Mouse (Mus musculus) hindbrain, embryonic 16.5 days (tissue): ENCODE measurements around the gene H2-Eb1. TPM values are rescaled to one million over a fixed set of nuclear protein-coding genes. Genes with fewer than 3 reads are reported as not detected.

Experiments used
- ATAC-seq: fragments of 200-750 bp; cut with Nextera tagmentation; 2 replicates; pipeline ENCODE4 v1.8.0; 2017; ENCODE audit warnings: moderate TSS enrichment, moderate library complexity
- H3K27ac ChIP-seq: fragments of 300-500 bp; sonication (generic); 2 replicates; pipeline ENCODE4 v1.5.1; 2014; ENCODE audit warnings: low read depth, mild to moderate bottlenecking, control low read depth, low read length, moderate library complexity
- H3K27me3 ChIP-seq: fragments of 300-500 bp; sonication (generic); replicated peaks from 2 replicates; pipeline ENCODE4 v1.6.1; 2014; ENCODE audit warnings: low read length; ENCODE audit not compliant: control insufficient read depth, insufficient read depth
- H3K36me3 ChIP-seq: fragments of 300-500 bp; sonication (generic); 2 replicates; pipeline ENCODE4 v1.6.1; 2014; ENCODE audit warnings: mild to moderate bottlenecking, low read length, moderate library complexity, mixed read lengths; ENCODE audit not compliant: control insufficient read depth, insufficient read depth
- H3K4me1 ChIP-seq: fragments of 300-500 bp; sonication (generic); 2 replicates; pipeline ENCODE4 v1.6.1; 2014; ENCODE audit warnings: low read depth, low read length; ENCODE audit not compliant: control insufficient read depth, insufficient read depth
- H3K4me2 ChIP-seq: fragments of 300-500 bp; sonication (generic); 2 replicates; pipeline ENCODE4 v1.6.1; 2014; ENCODE audit warnings: mild to moderate bottlenecking, low read length, control low read depth, moderate library complexity
- H3K4me3 ChIP-seq: fragments of 300-500 bp; sonication (generic); 2 replicates; pipeline ENCODE4 v1.5.1; 2014; ENCODE audit warnings: mild to moderate bottlenecking, low read length, control low read depth, moderate library complexity
- H3K9ac ChIP-seq: fragments of 300-500 bp; sonication (generic); 2 replicates; pipeline ENCODE4 v1.6.1; 2014; ENCODE audit warnings: low read depth, mild to moderate bottlenecking, control low read depth, low read length, moderate library complexity
- H3K9me3 ChIP-seq: fragments of 300-500 bp; sonication (generic); 2 replicates; pipeline ENCODE4 v1.6.1; 2014; ENCODE audit warnings: mild to moderate bottlenecking, low read length, moderate library complexity; ENCODE audit not compliant: control insufficient read depth
- WGBS: fragments of 180-500 bp; shearing (Covaris S2); extraction: QIAGEN DNeasy Blood & Tissue Kit; methylation state at CpG from one replicate; pipeline ENCODE4 v1.1.7; 2014; 5-methylcytosine and 5-hydroxymethylcytosine counted together
- polyA plus RNA-seq: library from polyadenylated mRNA; unstranded; fragments of >200 nt; fragmentation: Nextera tagmentation; extraction: Ambion mirVana; gene quantifications from 2 replicates; pipeline ENCODE4 v1.2.1, GENCODE M21; 2015

The H2-Eb1 gene
- polyA plus RNA-seq, 1 experiment from 2014 or later = 3.5 TPM

DNA sequence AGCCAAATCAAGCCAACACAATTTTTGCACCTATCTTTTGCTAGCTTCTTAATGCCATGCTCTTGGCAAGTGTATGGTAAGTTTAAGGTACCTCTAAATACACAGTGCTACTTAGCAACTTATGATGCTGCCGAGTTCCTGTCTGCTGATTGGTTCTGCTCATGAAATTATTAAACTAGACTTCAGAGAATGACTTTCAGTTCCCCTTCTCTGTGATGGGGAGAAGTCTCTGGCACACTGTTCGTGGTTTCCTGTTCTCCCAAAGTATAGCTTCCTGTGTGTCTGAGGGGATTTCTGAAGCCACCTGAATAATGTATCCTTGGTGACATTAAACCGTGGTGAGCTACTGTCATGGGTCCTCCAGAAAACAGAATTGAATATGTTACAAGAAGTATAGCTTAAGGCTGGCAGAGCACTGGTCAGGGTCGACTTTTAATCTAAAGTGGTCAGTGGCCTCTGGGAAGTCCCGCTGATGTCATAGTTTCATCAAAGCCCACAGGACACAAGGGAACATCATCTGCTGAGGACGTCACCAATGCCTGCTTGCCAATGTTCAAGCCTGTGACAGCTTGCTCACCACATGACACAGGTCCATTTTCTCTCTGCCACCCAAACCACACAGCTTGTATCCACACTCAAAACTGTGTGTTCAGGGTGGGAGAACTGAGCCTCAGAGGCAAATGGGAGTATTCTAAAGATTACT is 42.1 kb downstream of the H2-Eb1 start:
- no peak for ATAC-seq
- WGBS = 71% methylated on average over 6 of the region's 6 CpGs
- H3K27ac ChIP-seq = no peak overlapping the region

GRCm38 (mm10) chr17:34349429-34349828 is 43.8 kb downstream of the H2-Eb1 start:
- Histone ChIP-seq H3K27me3 (no peaks in the 10 kb centered on the region), H3K4me1 (no peaks in the 10 kb centered on the region), H3K27ac (no peak overlapping the region), H3K9me3 (no peaks in the 10 kb centered on the region), H3K36me3 (no peaks in the 10 kb centered on the region), H3K4me2 (no peak overlapping the region), H3K4me3 (no peak overlapping the region), H3K9ac (no peak overlapping the region)
- 5% methylated on average over 4 of the region's 4 CpGs for WGBS
- ATAC-seq = no peak

More for the DNA sequence above, 42.1 kb downstream of the H2-Eb1 start:
- Histone ChIP-seq H3K4me3 (no peak overlapping the region), H3K9me3 (no peaks in the 10 kb centered on the region), H3K9ac (no peak overlapping the region), H3K4me1 (no peaks in the 10 kb centered on the region), H3K27me3 (no peaks in the 10 kb centered on the region), H3K36me3 (no peaks in the 10 kb centered on the region), H3K4me2 (no peak overlapping the region)

DNA sequence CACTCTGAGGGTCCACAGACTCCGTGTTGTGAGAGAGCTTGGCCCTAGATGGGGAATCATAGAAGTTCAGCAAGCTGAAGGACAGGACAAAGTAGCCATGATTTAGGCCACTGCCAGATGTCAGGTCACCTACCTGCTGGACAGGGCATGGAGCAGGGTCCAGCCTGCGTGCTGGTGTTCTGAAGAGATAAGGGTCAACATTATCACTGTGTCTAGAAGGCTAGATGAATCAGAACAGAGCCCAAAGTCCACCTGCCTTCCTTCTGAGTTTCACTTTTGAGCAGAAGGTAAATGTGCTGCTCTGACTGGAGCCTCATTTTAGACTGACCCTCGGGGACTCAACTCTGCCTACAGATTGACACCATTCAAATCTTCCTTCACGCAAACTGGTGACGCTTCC is 48.9 kb downstream of the H2-Eb1 start, which contains the start of gene Btnl2:
Gene Btnl2, plus strand, starts transcription at position 284 of the 400 bp plus-strand sequence.
- Histone ChIP-seq H3K4me1 (no peaks in the 10 kb centered on the region), H3K9me3 (no peaks in the 10 kb centered on the region), H3K27me3 (no peaks in the 10 kb centered on the region), H3K4me2 (no peak within 1 kb of the TSS), H3K4me3 (no peak within 1 kb of the TSS), H3K9ac (no peak within 1 kb of the TSS), H3K27ac (no peak within 1 kb of the TSS), H3K36me3 (no peaks in the 10 kb centered on the region)
- ATAC-seq = no peak
- WGBS = 90% methylated on average over 5 of the region's 5 CpGs

DNA sequence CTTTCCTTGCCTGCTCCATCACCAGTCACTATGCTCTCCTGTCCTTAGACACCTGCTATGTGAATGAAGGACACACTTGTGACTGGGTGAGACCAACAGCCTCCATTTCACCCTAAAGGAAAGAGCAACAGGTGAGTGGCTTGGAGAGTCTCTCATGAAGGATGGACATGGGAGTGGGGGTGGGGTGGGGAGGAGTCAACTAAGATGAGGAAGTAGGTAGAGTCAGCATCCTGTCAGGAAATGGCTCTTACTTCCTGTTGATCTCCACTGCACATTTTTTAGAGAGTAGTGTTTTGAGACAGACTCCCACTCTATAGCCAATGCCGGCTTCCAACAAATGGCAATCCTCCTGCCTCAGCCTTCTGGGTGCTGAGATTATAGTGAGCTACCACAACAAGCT is 49.3 kb downstream of the H2-Eb1 start:
- 94% methylated on average over 1 of the region's 1 CpGs for WGBS
- no peaks in the 10 kb centered on the region for H3K4me1 ChIP-seq
- H3K4me3 ChIP-seq = no peak overlapping the region
- H3K36me3 ChIP-seq = no peaks in the 10 kb centered on the region
- no peak overlapping the region for H3K9ac ChIP-seq
- no peak overlapping the region for H3K27ac ChIP-seq
- no peaks in the 10 kb centered on the region for H3K27me3 ChIP-seq
- no peak overlapping the region for H3K4me2 ChIP-seq
- no peaks in the 10 kb centered on the region for H3K9me3 ChIP-seq
- ATAC-seq = no peak

GRCm38 (mm10) chr17:34362954-34363546 is 57.4 kb downstream of the H2-Eb1 start:
- Histone ChIP-seq H3K4me3 (no peak overlapping the region), H3K9me3 (no peaks in the 10 kb centered on the region), H3K27ac (no peak overlapping the region), H3K9ac (no peak overlapping the region), H3K4me2 (no peak overlapping the region), H3K27me3 (no peaks in the 10 kb centered on the region), H3K4me1 (no peaks in the 10 kb centered on the region), H3K36me3 (no peaks in the 10 kb centered on the region)
- ATAC-seq = no peak
- 84% methylated on average over 15 of the region's 15 CpGs for WGBS

GRCm38 (mm10) chr17:34363676-34364310 is 58.1 kb downstream of the H2-Eb1 start:
- H3K4me2 ChIP-seq = no peak overlapping the region
- no peaks in the 10 kb centered on the region for H3K27me3 ChIP-seq
- ATAC-seq = no peak
- no peaks in the 10 kb centered on the region for H3K4me1 ChIP-seq
- no peak overlapping the region for H3K27ac ChIP-seq
- no peak overlapping the region for H3K9ac ChIP-seq
- H3K4me3 ChIP-seq = no peak overlapping the region
- WGBS = 81% methylated on average over 3 of the region's 3 CpGs
- no peaks in the 10 kb centered on the region for H3K36me3 ChIP-seq
- H3K9me3 ChIP-seq = no peaks in the 10 kb centered on the region

DNA sequence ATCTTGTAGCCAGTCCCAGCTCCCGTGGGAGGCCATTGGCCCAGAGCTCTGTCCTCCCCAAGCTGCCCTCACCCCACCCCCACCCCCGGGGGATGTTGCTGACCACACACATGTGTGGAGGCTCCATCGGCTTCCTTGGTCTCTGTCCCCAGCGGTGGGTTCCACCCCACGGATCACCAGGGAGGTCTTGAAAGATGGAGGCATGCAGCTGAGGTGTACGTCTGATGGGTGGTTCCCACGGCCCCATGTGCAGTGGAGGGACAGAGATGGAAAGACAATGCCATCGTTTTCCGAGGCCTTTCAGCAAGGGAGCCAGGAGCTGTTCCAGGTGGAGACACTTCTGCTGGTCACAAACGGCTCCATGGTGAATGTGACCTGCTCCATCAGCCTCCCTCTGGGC is 59.4 kb downstream of the H2-Eb1 start:
- Histone ChIP-seq H3K27ac (no peak overlapping the region), H3K27me3 (no peaks in the 10 kb centered on the region), H3K9ac (no peak overlapping the region), H3K9me3 (no peaks in the 10 kb centered on the region), H3K4me2 (no peak overlapping the region), H3K36me3 (no peaks in the 10 kb centered on the region), H3K4me1 (no peaks in the 10 kb centered on the region), H3K4me3 (no peak overlapping the region)
- no peak for ATAC-seq
- WGBS = 71% methylated on average over 10 of the region's 10 CpGs

Other genes with a start within 250 kb of the H2-Eb1 start
- 0.14 TPM in 1 of 2 replicates, not detected in the other for gene H2-Oa, start 213.5 kb upstream of the H2-Eb1 start, polyA plus RNA-seq
- 20.5 and 20.9 TPM in 2 replicates for gene H2-DMa, start 186.3 kb upstream of the H2-Eb1 start, polyA plus RNA-seq
- 98.5 and 123 TPM in 2 replicates for gene Brd2, start 183.2 kb upstream of the H2-Eb1 start, polyA plus RNA-seq
- 0.25 and 0.28 TPM in 2 replicates for gene H2-DMb2, start 162.6 kb upstream of the H2-Eb1 start, polyA plus RNA-seq
- gene H2-DMb1, start 152.8 kb upstream of the H2-Eb1 start, polyA plus RNA-seq = 0.68 and 1.5 TPM in 2 replicates
- gene Tap1, start 118.3 kb upstream of the H2-Eb1 start, polyA plus RNA-seq = 4.6 and 6.1 TPM in 2 replicates
- 1.8 and 2.2 TPM in 2 replicates for gene Psmb9, start 118.1 kb upstream of the H2-Eb1 start, polyA plus RNA-seq
- 3.0 and 4.1 TPM in 2 replicates for gene Psmb8, start 108.1 kb upstream of the H2-Eb1 start, polyA plus RNA-seq
- 2.9 and 3.2 TPM in 2 replicates for gene Tap2, start 102.3 kb upstream of the H2-Eb1 start, polyA plus RNA-seq
- gene H2-Ob, start 67.0 kb upstream of the H2-Eb1 start, polyA plus RNA-seq = 0.16 and 0.33 TPM in 2 replicates
- gene H2-Ab1, start 48.2 kb upstream of the H2-Eb1 start, polyA plus RNA-seq = 1.7 and 2.3 TPM in 2 replicates
- 0.59 and 0.80 TPM in 2 replicates for gene H2-Aa, start 18.0 kb upstream of the H2-Eb1 start, polyA plus RNA-seq
- gene H2-Eb2, start 19.8 kb downstream of the H2-Eb1 start, polyA plus RNA-seq = 0.25 and 0.31 TPM in 2 replicates
- not detected in 2 replicates for gene Btnl2, start 49.0 kb downstream of the H2-Eb1 start, polyA plus RNA-seq
- gene Btnl1, start 71.3 kb downstream of the H2-Eb1 start, polyA plus RNA-seq = not detected in 2 replicates
- 3.7 and 4.5 TPM in 2 replicates for gene BC051142, start 93.0 kb downstream of the H2-Eb1 start, polyA plus RNA-seq
- not detected in 2 replicates for gene Btnl4, start 171.5 kb downstream of the H2-Eb1 start, polyA plus RNA-seq
- not detected in 2 replicates for gene Btnl6, start 211.5 kb downstream of the H2-Eb1 start, polyA plus RNA-seq